Mouse (Mus musculus) hindbrain, embryonic 16.5 days (tissue): ENCODE results near the gene Ccdc136. TPM values are rescaled to one million over a fixed set of nuclear protein-coding genes. Genes with fewer than 3 reads are reported as not detected.
A peak's percentile ranks its signal among the peaks of the same experiment; 100 is the strongest.

Experiments
- ATAC-seq: fragments of 200-750 bp; cut with Nextera tagmentation; 2 replicates; pipeline ENCODE4 v1.8.0; 2017; ENCODE audit warnings: moderate TSS enrichment, moderate library complexity
- H3K27ac ChIP-seq: fragments of 300-500 bp; sonication (generic); 2 replicates; pipeline ENCODE4 v1.5.1; 2014; ENCODE audit warnings: low read depth, mild to moderate bottlenecking, control low read depth, low read length, moderate library complexity
- H3K27me3 ChIP-seq: fragments of 300-500 bp; sonication (generic); replicated peaks from 2 replicates; pipeline ENCODE4 v1.6.1; 2014; ENCODE audit warnings: low read length; ENCODE audit not compliant: control insufficient read depth, insufficient read depth
- H3K36me3 ChIP-seq: fragments of 300-500 bp; sonication (generic); 2 replicates; pipeline ENCODE4 v1.6.1; 2014; ENCODE audit warnings: mild to moderate bottlenecking, low read length, moderate library complexity, mixed read lengths; ENCODE audit not compliant: control insufficient read depth, insufficient read depth
- H3K4me1 ChIP-seq: fragments of 300-500 bp; sonication (generic); 2 replicates; pipeline ENCODE4 v1.6.1; 2014; ENCODE audit warnings: low read depth, low read length; ENCODE audit not compliant: control insufficient read depth, insufficient read depth
- H3K4me2 ChIP-seq: fragments of 300-500 bp; sonication (generic); 2 replicates; pipeline ENCODE4 v1.6.1; 2014; ENCODE audit warnings: mild to moderate bottlenecking, low read length, control low read depth, moderate library complexity
- H3K4me3 ChIP-seq: fragments of 300-500 bp; sonication (generic); 2 replicates; pipeline ENCODE4 v1.5.1; 2014; ENCODE audit warnings: mild to moderate bottlenecking, low read length, control low read depth, moderate library complexity
- H3K9ac ChIP-seq: fragments of 300-500 bp; sonication (generic); 2 replicates; pipeline ENCODE4 v1.6.1; 2014; ENCODE audit warnings: low read depth, mild to moderate bottlenecking, control low read depth, low read length, moderate library complexity
- H3K9me3 ChIP-seq: fragments of 300-500 bp; sonication (generic); 2 replicates; pipeline ENCODE4 v1.6.1; 2014; ENCODE audit warnings: mild to moderate bottlenecking, low read length, moderate library complexity; ENCODE audit not compliant: control insufficient read depth
- WGBS: fragments of 180-500 bp; shearing (Covaris S2); extraction: QIAGEN DNeasy Blood & Tissue Kit; methylation state at CpG from one replicate; pipeline ENCODE4 v1.1.7; 2014; 5-methylcytosine and 5-hydroxymethylcytosine counted together
- microRNA-seq: library from miRNA; unstranded; fragments of <30 nt; microRNA quantifications from one replicate; pipeline ENCODE4, GENCODE M21; 2017
- polyA plus RNA-seq: library from polyadenylated mRNA; unstranded; fragments of >200 nt; fragmentation: Nextera tagmentation; extraction: Ambion mirVana; gene quantifications from 2 replicates; pipeline ENCODE4 v1.2.1, GENCODE M21; 2015

Gene Ccdc136
- polyA plus RNA-seq, 1 experiment from 2014 or later, result 58.3 TPM

DNA sequence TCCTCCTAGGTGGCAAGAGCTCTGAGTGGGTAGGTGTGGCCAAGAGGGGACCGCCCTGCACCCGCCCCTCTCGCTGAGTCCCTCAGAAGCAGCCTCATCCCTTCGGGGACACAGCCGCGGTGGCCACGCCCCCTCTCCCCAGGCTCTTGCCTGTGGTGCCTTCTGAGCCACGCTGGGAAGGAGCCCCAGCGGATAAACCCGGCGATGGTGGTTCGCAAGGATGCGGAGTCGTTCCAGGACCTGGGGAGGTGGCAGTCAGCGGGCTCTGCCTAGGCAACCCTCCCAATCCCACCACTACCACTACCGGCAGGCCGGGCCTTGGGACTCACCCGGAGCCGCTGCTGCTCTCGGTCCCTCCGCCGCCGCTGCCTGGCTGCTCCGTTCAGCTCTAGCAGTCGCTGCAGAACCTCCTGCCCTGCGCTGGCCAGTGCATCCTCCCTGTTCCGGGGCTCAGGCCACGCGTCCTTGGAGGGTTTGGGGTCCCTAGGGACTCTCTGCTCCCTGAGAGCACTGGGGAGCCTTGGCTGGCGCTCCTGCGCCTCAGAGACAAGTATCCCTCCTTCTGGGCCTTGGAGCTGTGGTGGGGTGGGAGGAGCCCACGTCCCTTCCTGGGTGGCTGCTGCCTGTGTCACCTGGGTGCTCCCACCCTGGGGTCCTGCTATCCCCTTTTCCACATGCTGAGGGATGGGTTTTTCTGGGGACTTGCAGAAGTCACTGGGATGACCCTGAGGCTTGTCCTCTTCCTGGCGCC lies 78.0 kb downstream of the Ccdc136 start:
- 2% methylated on average over 26 of the region's 33 CpGs for WGBS

DNA sequence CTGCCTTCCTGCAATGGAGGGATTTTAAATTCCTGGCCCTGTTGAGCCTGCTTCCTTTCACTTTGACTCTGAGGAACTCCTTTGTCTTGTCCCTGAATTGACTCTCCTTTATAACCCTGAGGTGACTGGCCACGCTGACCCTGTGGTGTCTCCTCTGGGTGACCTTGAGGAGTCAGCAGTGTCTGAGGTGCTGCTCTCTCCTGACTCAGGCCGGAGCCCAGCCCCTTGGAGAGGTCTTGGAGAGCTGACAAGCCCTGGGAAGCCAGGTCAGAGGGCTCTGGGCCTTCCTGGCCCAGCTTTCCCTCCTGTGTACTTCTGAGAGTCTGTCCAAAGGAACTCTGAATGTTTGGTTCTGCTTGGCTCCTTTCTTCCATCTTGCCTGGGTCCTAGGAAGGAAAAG lies 78.6 kb downstream of the Ccdc136 start:
- 55% methylated on average over 2 of the region's 2 CpGs for WGBS
- Histone ChIP-seq H3K4me2 (no peak overlapping the region), H3K4me3 (no peak overlapping the region), H3K27me3 (no peaks in the 10 kb centered on the region), H3K9me3 (no peaks in the 10 kb centered on the region; the same call in 1 of the 2 replicates), H3K27ac (no peak overlapping the region), H3K9ac (no peak overlapping the region), H3K36me3 (peaks cover 17% of the 10 kb centered on the region), H3K4me1 (no peaks in the 10 kb centered on the region)
- ATAC-seq, result no peak

More for the DNA sequence above, 78.0 kb downstream of the Ccdc136 start:
- ATAC-seq, result peak; percentile 88
- peak overlapping the region; percentile 50 for H3K9ac ChIP-seq
- H3K27ac ChIP-seq, result no peak overlapping the region
- no peaks in the 10 kb centered on the region; the same call in 1 of the 2 replicates for H3K9me3 ChIP-seq
- no peaks in the 10 kb centered on the region for H3K27me3 ChIP-seq
- H3K4me2 ChIP-seq, result peak overlapping the region; percentile 66
- H3K4me3 ChIP-seq, result peak overlapping the region; percentile 41
- H3K4me1 ChIP-seq, result peaks cover 2% of the 10 kb centered on the region
- H3K36me3 ChIP-seq, result peaks cover 18% of the 10 kb centered on the region

Small RNAs within 50 kb of the gene (microRNA-seq; reads per million reads assigned to microRNA genes)
- gene Gm26220, result not detected
- not detected for gene Gm44354

Other genes starting within 250 kb of the Ccdc136 start
- gene Rbm28, start 231.3 kb upstream of the Ccdc136 start, polyA plus RNA-seq, result 33.8 and 41.6 TPM in 2 replicates
- 11.1 and 11.7 TPM in 2 replicates for gene Prrt4, start 216.7 kb upstream of the Ccdc136 start, polyA plus RNA-seq
- gene Impdh1, start 179.9 kb upstream of the Ccdc136 start, polyA plus RNA-seq, result 71.5 and 80.7 TPM in 2 replicates
- 31.1 and 31.3 TPM in 2 replicates for gene Hilpda, start 123.8 kb upstream of the Ccdc136 start, polyA plus RNA-seq
- gene Fam71f2, start 116.7 kb upstream of the Ccdc136 start, polyA plus RNA-seq, result 0.34 and 0.41 TPM in 2 replicates
- gene Fam71f1, start 77.2 kb upstream of the Ccdc136 start, polyA plus RNA-seq, result not detected in 2 replicates
- 166 and 187 TPM in 2 replicates for gene Calu, start 48.2 kb upstream of the Ccdc136 start, polyA plus RNA-seq
- 0.43 and 0.46 TPM in 2 replicates for gene Opn1sw, start 7.8 kb upstream of the Ccdc136 start, polyA plus RNA-seq
- gene Flnc, start 36.9 kb downstream of the Ccdc136 start, polyA plus RNA-seq, result 2.7 and 5.1 TPM in 2 replicates
- 341 and 394 TPM in 2 replicates for gene Atp6v1f, start 71.4 kb downstream of the Ccdc136 start, polyA plus RNA-seq
- gene Atp6v1fnb, start 75.1 kb downstream of the Ccdc136 start, polyA plus RNA-seq, result 0.56 TPM in 1 of 2 replicates, not detected in the other
- 15.0 and 22.9 TPM in 2 replicates for gene Kcp, start 111.6 kb downstream of the Ccdc136 start, polyA plus RNA-seq
- 2.2 and 3.3 TPM in 2 replicates for gene Irf5, start 130.3 kb downstream of the Ccdc136 start, polyA plus RNA-seq
- gene Tnpo3, start 213.6 kb downstream of the Ccdc136 start, polyA plus RNA-seq, result 83.4 and 85.7 TPM in 2 replicates